Mouse (Mus musculus): ENCODE results near the gene Nsd2.
A peak's percentile ranks its signal among the peaks of the same experiment; 100 is the strongest.

Gene Nsd2

GRCm38 (mm10) chr5:33922566-33922965, 102.0 kb downstream of the Nsd2 start:
- H3K36me3 ChIP-seq (ENCODE audit: insufficient read depth, low read length): peaks cover 74% of the 10 kb centered on the region
- H3K9me3 ChIP-seq (ENCODE audit: low read length): peaks cover 27% of the 10 kb centered on the region
- H3K4me1 ChIP-seq (replicated peaks; ENCODE audit: low read depth, low read length): peaks cover 43% of the 10 kb centered on the region
- 0 out of 2 replicates have a peak overlapping the region, but pooled peaks have one; percentile 17 for H3K4me3 ChIP-seq (replicated peaks; ENCODE audit: low read length)
- TF ChIP-seq NANOG (IDR thresholded peaks at IDR 0.05; ENCODE audit: borderline replicate concordance, low read length): peak; percentile 91
- TF ChIP-seq CTCF (conservative IDR thresholded peaks at IDR 0.05; ENCODE audit: low read length): no peak
- TF ChIP-seq POU5F1 (IDR thresholded peaks at IDR 0.05; ENCODE audit: borderline replicate concordance, low read length): peak; percentile 38; the same call in 1 of the 2 replicates
- no peaks in the 10 kb centered on the region for H3K27me3 ChIP-seq (ENCODE audit: insufficient read depth, low read length)

DNA sequence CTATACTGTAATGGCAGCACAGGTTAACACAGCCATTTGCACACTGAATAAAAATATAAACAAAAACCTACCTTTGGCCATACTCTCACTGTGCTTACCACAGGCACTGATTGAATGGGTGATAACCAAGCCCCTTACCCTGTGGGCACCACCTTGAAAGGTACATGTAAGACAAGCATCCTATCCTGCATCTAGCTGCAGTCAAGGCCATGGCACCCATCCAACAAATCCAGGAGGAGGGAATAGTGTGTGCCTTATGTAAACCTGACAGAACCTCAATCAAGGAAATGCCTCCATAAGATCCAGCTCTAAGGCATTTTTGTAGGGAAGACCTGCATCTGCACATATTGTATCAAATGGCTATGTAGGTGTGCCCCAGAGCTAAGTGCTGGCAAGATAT, 105.6 kb downstream of the Nsd2 start:
- Histone ChIP-seq H3K9me3 (ENCODE audit: low read length) (peaks cover 27% of the 10 kb centered on the region), H3K27me3 (ENCODE audit: insufficient read depth, low read length) (no peaks in the 10 kb centered on the region), H3K36me3 (ENCODE audit: insufficient read depth, low read length) (peaks cover 70% of the 10 kb centered on the region), H3K4me1 (replicated peaks; ENCODE audit: low read depth, low read length) (peaks cover 27% of the 10 kb centered on the region), H3K4me3 (replicated peaks; ENCODE audit: low read length) (no peak overlapping the region)
- TF ChIP-seq NANOG (IDR thresholded peaks at IDR 0.05; ENCODE audit: borderline replicate concordance, low read length): no peak
- no peak for TF ChIP-seq CTCF (conservative IDR thresholded peaks at IDR 0.05; ENCODE audit: low read length)
- TF ChIP-seq POU5F1 (IDR thresholded peaks at IDR 0.05; ENCODE audit: borderline replicate concordance, low read length): no peak

DNA sequence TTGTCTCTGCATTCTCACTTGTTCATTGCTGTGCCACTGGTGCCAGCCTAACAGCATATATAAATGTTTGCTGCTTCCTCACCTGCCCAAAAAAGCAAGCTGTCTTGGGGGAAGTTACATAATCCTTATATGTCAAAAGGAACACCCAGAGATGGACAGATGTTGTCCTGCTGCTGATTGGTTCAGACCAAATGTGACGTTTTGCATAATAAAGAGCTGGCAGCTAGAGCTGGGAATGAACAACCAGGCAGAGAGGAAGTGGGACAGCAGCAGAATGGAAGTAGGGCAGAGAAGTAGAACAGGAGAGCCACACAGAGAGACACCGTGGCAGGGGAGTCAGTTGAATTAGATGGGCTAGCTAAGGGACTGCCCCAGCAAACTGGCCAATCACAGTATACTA, 111.9 kb downstream of the Nsd2 start:
- TF ChIP-seq POU5F1 (IDR thresholded peaks at IDR 0.05; ENCODE audit: borderline replicate concordance, low read length) (peak; percentile 66; the same call in 1 of the 2 replicates), CTCF (conservative IDR thresholded peaks at IDR 0.05; ENCODE audit: low read length) (no peak)
- peaks cover 47% of the 10 kb centered on the region for H3K36me3 ChIP-seq (ENCODE audit: insufficient read depth, low read length)
- no peaks in the 10 kb centered on the region for H3K27me3 ChIP-seq (ENCODE audit: insufficient read depth, low read length)
- peak overlapping the region; percentile 8; the same call in 1 of the 2 replicates for H3K4me3 ChIP-seq (replicated peaks; ENCODE audit: low read length)
- H3K9me3 ChIP-seq (ENCODE audit: low read length): no peaks in the 10 kb centered on the region
- H3K4me1 ChIP-seq (replicated peaks; ENCODE audit: low read depth, low read length): peaks cover 38% of the 10 kb centered on the region

DNA sequence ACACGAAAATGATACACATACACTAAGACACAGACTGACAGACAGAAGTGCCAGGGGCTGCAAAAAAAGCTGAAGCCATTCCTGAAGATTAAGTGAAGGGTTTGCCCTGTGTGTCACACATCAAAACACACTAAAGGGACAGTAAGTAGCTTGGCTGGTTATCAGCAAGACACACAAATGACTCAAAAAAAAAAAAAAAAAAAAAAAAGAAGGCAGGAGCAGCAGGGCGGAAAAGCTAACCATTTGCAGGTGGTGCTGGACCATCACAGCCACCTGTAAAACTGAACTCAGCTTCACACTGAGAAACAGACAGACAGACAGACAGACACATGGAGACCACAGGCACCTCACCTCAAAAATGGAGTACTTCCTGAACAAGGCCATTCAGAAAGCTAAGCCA, 113.6 kb downstream of the Nsd2 start:
- TF ChIP-seq POU5F1 (IDR thresholded peaks at IDR 0.05; ENCODE audit: borderline replicate concordance, low read length): no peak
- TF ChIP-seq NANOG (IDR thresholded peaks at IDR 0.05; ENCODE audit: borderline replicate concordance, low read length): no peak
- no peak for TF ChIP-seq CTCF (conservative IDR thresholded peaks at IDR 0.05; ENCODE audit: low read length)
- peak overlapping the region; percentile 96 for H3K4me3 ChIP-seq (replicated peaks; ENCODE audit: low read length)
- no peaks in the 10 kb centered on the region for H3K9me3 ChIP-seq (ENCODE audit: low read length)
- H3K27me3 ChIP-seq (ENCODE audit: insufficient read depth, low read length): no peaks in the 10 kb centered on the region
- H3K4me1 ChIP-seq (replicated peaks; ENCODE audit: low read depth, low read length): peaks cover 42% of the 10 kb centered on the region
- H3K36me3 ChIP-seq (ENCODE audit: insufficient read depth, low read length): peaks cover 47% of the 10 kb centered on the region

DNA sequence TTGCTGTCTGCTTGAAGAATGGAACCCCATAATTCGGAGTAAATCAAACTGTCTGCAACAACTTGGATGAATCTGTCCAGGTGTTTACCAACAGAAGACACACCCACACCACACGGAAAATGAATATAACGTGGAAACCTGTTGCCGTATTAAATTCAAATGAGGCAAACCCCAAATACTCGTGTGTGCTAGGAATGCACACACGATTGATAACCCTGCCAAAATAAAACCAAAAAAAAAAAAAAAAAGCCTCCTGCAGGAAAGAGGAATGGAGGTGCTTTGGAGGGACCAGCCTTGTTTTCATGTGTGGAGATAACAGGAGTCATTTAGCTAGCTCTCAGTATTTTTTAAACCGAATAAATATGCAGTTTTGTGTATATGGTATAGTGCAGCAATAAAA, 114.4 kb downstream of the Nsd2 start:
- no peak for TF ChIP-seq POU5F1 (IDR thresholded peaks at IDR 0.05; ENCODE audit: borderline replicate concordance, low read length)
- no peak for TF ChIP-seq NANOG (IDR thresholded peaks at IDR 0.05; ENCODE audit: borderline replicate concordance, low read length)
- TF ChIP-seq CTCF (conservative IDR thresholded peaks at IDR 0.05; ENCODE audit: low read length): no peak
- peaks cover 43% of the 10 kb centered on the region for H3K36me3 ChIP-seq (ENCODE audit: insufficient read depth, low read length)
- H3K4me3 ChIP-seq (replicated peaks; ENCODE audit: low read length): peak overlapping the region; percentile 96
- H3K4me1 ChIP-seq (replicated peaks; ENCODE audit: low read depth, low read length): peaks cover 42% of the 10 kb centered on the region
- H3K27me3 ChIP-seq (ENCODE audit: insufficient read depth, low read length): no peaks in the 10 kb centered on the region
- H3K9me3 ChIP-seq (ENCODE audit: low read length): no peaks in the 10 kb centered on the region

- no peak for TF ChIP-seq POU5F1 (IDR thresholded peaks at IDR 0.05; ENCODE audit: borderline replicate concordance, low read length)
- TF ChIP-seq NANOG (IDR thresholded peaks at IDR 0.05; ENCODE audit: borderline replicate concordance, low read length): no peak
- TF ChIP-seq CTCF (conservative IDR thresholded peaks at IDR 0.05; ENCODE audit: low read length): no peak
- H3K9me3 ChIP-seq (ENCODE audit: low read length): no peaks in the 10 kb centered on the region
- peaks cover 41% of the 10 kb centered on the region for H3K36me3 ChIP-seq (ENCODE audit: insufficient read depth, low read length)
- no peaks in the 10 kb centered on the region for H3K27me3 ChIP-seq (ENCODE audit: insufficient read depth, low read length)
- peak overlapping the region; percentile 96 for H3K4me3 ChIP-seq (replicated peaks; ENCODE audit: low read length)
- peaks cover 42% of the 10 kb centered on the region for H3K4me1 ChIP-seq (replicated peaks; ENCODE audit: low read depth, low read length)
These were observed 115.2 kb downstream of the Nsd2 start for GRCm38 (mm10) chr5:33935700-33936111.

DNA sequence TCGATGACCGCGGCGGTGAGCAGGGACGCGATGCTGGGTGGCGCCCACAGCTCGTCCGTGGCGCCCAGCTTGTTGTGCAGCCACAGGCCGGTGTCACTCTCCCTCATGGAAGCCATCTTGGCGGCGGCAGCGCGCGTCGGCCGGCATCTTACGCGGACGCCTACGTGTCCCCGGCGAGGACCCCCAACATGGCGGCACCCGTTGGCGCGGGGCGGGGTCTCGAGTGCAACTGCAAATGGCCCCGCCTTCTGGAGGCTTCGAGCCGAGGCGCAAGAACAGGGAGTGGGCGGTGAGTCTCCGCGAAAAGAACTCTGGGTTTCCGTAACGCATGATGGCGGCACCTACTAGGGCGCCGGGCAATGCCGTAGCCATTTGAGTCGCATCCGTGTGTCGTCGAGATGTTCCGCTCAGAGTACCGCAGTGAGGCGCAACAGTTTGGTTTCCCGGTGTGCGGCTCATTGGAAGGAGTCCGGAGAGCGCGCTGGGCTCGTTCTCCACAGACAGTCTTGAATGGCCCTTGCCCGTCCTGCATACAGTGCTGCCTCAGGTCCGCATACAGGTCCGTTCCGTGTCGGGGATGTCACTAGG, 115.7 kb downstream of the Nsd2 start, which contains the start of gene Nelfa:
Gene Nelfa (minus strand): TSS at position 294 of the 588 bp plus-strand sequence.
- Histone ChIP-seq H3K9me3 (ENCODE audit: low read length) (peaks cover 4% of the 10 kb centered on the region), H3K4me3 (replicated peaks; ENCODE audit: low read length) (peak within 1 kb of the TSS; percentile 96), H3K27me3 (ENCODE audit: insufficient read depth, low read length) (no peaks in the 10 kb centered on the region), H3K36me3 (ENCODE audit: insufficient read depth, low read length) (peaks cover 40% of the 10 kb centered on the region), H3K4me1 (replicated peaks; ENCODE audit: low read depth, low read length) (peaks cover 42% of the 10 kb centered on the region)
- TF ChIP-seq POU5F1 (IDR thresholded peaks at IDR 0.05; ENCODE audit: borderline replicate concordance, low read length): no peak
- TF ChIP-seq NANOG (IDR thresholded peaks at IDR 0.05; ENCODE audit: borderline replicate concordance, low read length): no peak
- TF ChIP-seq CTCF (conservative IDR thresholded peaks at IDR 0.05; ENCODE audit: low read length): no peak

DNA sequence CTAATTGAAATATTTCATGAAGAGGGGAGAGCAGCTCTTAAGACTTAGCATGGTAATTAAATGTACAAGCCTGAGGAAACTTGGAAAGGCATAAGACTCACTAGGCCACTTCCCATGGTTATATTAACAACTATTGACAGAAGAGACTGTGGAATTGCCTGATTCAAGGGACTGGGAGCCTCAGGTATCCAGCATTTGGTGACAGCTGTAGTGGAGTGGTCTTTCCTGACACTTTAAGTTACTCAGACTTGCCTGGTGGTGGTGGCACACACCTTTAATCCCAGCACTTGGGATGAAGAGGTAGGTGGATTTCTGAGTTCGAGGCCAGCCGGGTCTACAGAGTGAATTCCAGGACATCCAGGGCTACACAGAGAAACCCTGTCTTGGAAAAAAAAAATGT, 116.7 kb downstream of the Nsd2 start:
- Histone ChIP-seq H3K27me3 (ENCODE audit: insufficient read depth, low read length) (no peaks in the 10 kb centered on the region), H3K36me3 (ENCODE audit: insufficient read depth, low read length) (peaks cover 31% of the 10 kb centered on the region), H3K9me3 (ENCODE audit: low read length) (peaks cover 12% of the 10 kb centered on the region), H3K4me1 (replicated peaks; ENCODE audit: low read depth, low read length) (peaks cover 39% of the 10 kb centered on the region), H3K4me3 (replicated peaks; ENCODE audit: low read length) (peak overlapping the region; percentile 96)
- no peak for TF ChIP-seq CTCF (conservative IDR thresholded peaks at IDR 0.05; ENCODE audit: low read length)
- TF ChIP-seq POU5F1 (IDR thresholded peaks at IDR 0.05; ENCODE audit: borderline replicate concordance, low read length): no peak
- no peak for TF ChIP-seq NANOG (IDR thresholded peaks at IDR 0.05; ENCODE audit: borderline replicate concordance, low read length)

DNA sequence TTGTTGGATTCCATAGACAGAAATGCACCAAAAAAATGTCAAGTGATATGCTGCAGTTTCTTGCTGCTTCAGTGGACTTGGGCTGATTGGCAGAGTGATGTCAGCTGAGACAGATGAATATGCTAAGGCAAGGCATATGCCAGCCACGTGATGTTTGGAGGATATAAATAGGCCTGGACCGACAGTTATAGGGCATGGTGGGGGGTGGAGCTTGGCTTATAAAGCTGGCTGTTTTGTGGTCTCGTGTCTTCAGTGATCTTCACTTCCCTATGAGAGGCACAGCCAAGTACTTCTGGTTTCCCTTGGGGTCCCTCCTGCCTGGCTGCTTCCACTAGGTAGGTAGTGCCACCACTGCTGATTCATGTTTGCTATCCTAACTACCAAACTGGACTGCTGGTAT, 117.9 kb downstream of the Nsd2 start:
- Histone ChIP-seq H3K4me3 (replicated peaks; ENCODE audit: low read length) (no peak overlapping the region), H3K27me3 (ENCODE audit: insufficient read depth, low read length) (no peaks in the 10 kb centered on the region), H3K36me3 (ENCODE audit: insufficient read depth, low read length) (peaks cover 28% of the 10 kb centered on the region), H3K4me1 (replicated peaks; ENCODE audit: low read depth, low read length) (peaks cover 27% of the 10 kb centered on the region), H3K9me3 (ENCODE audit: low read length) (peaks cover 17% of the 10 kb centered on the region)
- TF ChIP-seq CTCF (conservative IDR thresholded peaks at IDR 0.05; ENCODE audit: low read length) (no peak), POU5F1 (IDR thresholded peaks at IDR 0.05; ENCODE audit: borderline replicate concordance, low read length) (no peak), NANOG (IDR thresholded peaks at IDR 0.05; ENCODE audit: borderline replicate concordance, low read length) (no peak)
